Mouse (Mus musculus) urinary bladder, adult 2 months (tissue): ENCODE measurements around the gene Golph3. TPM values are rescaled to one million over a fixed set of nuclear protein-coding genes. Genes with fewer than 3 reads are reported as not detected.

Source experiments
- DNase-seq: peaks from one replicate; pipeline ENCODE4 v3.0.0; 2022; ENCODE audit warnings: low spot score
- polyA plus RNA-seq: library from polyadenylated mRNA; depleted of rRNA; stranded (reverse); fragments of >200 nt; gene quantifications from 2 replicates; pipeline ENCODE4 v1.2.3, GENCODE M21; 2012; rRNA removed

Gene Golph3
- polyA plus RNA-seq, 1 experiment: 141 TPM

DNA sequence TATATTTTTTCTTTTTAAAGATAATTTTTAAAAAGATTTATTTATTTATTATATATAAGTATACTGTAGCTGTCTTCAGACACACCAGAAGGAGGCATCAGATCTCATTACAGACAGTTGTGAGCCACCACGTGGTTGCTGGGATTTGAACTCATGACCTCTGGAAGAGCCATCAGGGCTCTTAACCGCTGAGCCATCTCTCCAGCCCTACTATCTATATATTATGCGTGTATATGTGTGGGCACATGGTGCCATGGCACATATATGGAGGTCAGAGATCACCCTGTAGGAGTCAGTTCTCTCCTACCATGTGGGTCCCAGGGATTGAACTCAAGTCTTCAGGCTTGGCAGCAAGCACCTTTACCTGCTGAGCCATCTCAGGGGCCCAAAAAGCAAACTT lies 58.8 kb downstream of the Golph3 start:
- DNase-seq: no peak

DNA sequence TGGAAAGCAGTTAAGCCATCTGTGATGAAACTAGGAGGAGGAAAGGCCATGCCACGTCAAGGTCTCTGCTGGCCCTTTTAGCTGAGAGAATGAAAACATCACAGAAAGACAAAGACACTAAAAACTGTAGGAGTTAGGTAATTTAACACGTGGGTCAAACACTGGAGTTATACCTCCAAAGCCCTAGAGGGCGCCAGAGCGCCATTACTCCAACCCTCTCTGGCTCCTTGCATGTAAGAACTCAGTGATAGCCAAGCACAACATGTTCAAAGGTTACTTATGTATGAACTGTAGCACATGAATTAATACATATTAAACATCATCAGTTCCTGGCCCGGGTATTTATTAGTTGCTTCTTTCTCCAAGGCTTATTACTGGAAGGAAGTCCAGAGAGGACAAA lies 59.3 kb downstream of the Golph3 start:
- no peak for DNase-seq

DNA sequence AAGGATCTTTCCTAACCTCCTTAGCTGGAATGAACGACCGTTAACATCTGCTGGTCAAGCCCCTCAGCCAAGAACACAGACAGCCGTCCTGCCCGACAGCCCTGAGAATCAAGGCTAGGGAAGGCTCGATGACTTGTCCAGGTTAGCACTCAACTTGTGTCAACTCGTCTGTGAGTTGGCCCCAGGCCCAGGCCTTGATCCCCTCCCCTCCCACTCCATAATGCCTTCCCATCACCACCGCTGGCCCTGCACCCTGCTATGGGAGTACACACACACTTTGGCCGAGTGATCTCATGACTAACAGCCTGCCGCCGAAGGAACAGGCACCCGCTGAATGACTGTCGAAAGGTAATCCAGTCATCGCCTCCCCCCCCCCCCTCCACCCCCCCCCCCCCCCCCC lies 63.4 kb downstream of the Golph3 start:
- DNase-seq: no peak

DNA sequence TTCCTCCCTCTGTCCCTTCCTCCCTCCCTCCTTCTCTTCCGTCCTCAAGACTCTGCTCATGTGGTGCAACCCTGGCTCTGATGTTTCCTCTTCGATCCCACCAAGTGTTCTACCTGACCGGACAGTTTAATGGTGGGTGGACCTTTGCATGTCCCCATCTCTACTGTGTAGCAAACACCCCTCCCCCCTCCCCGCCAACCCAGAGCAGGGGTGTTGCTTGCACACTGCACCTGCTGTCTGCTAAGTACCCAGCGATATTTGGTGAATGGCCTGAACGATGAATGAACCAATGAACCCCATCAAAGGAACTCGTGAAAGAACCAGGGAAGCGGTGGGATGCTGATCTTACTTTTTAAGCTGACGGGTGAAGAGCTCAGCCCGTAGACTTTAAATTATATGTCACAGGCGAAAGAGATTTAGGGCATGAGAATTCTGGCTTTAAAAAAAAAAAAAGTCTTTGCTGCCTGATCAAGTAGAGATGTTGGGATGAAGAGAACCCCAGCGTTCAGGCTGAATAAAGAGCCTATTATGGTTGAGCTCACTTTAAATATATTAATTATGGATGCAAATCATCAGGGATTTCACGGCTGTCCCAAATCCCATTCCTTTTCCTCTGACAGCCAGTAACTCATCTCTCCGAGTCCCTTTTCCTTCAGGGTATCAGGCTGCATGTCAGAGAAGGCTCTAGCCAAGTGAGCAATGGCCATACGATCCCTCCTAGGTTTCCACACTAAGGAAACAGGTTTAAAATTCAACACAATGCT lies 67.7 kb downstream of the Golph3 start:
- no peak for DNase-seq

DNA sequence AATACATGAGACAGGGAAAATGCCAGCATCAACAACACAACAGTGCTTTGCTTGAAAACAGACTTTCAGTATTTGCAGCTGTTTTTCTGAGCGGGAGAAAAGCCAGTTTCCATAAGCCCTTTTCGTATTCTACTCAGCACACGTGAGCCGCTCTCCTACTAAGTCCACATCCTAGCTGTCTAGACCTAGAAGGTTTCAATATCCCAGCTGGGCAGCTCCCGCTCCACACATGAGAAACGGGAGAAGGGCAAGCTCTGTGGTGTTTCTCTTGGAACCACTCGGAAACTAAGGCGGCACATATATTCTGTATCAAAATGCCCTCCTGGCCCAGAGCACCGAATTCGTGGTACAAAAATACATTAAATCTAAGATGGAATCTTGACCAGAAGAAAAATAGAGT lies 73.5 kb downstream of the Golph3 start:
- DNase-seq: no peak

DNA sequence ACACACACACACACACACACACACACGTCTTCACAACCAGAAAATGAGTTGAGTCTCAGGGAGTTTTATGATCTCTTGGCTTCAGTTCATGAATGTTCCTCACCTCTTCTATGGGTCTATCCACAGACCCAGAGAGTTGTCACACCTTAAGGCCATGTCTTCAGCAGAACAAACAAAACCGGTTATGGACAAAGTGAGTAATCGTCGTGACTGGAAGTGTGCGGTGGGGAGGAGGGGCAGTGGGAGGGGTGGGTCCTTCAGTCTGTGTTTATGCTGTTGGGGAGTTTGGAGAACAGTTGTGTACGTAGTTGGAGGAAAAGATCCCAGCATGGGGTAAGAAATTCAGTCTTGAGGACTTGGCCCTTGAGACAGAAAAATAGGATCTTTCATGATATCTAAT lies 75.8 kb downstream of the Golph3 start:
- no peak for DNase-seq

Other genes with a start within 250 kb of the Golph3 start
- 50.2 and 53.9 TPM in 2 replicates for gene Zfr, start 203.6 kb upstream of the Golph3 start, polyA plus RNA-seq
- 13.7 and 14.0 TPM in 2 replicates for gene Mtmr12, start 116.4 kb upstream of the Golph3 start, polyA plus RNA-seq
- 0.19 TPM in 1 of 2 replicates, not detected in the other for gene 1810049J17Rik, start 449 bp downstream of the Golph3 start, polyA plus RNA-seq